Mouse (Mus musculus): ENCODE measurements around the gene Cyp1a2.

Cyp1a2 gene

DNA sequence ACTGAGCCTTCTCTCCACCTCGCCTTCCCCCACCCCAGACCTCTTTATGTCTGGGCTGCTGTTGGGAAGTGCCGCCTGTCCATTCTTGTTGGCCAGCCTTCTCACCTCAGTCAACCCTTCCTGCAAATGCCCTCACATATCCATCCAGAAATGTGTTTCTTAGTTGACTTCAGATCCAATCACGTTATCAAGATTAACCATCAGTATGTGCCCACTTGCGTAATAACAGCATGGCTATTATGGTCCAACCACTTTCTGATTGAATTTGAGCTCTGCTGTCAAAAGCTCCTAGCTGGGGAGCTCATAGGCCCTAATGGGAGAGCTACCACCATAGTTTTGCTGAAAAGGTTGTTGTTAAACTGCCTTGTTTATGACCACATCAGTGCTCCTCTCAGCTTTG is 12.5 kb downstream of the Cyp1a2 start:
- no peak for DNase-seq (ENCODE audit: low spot score)

DNA sequence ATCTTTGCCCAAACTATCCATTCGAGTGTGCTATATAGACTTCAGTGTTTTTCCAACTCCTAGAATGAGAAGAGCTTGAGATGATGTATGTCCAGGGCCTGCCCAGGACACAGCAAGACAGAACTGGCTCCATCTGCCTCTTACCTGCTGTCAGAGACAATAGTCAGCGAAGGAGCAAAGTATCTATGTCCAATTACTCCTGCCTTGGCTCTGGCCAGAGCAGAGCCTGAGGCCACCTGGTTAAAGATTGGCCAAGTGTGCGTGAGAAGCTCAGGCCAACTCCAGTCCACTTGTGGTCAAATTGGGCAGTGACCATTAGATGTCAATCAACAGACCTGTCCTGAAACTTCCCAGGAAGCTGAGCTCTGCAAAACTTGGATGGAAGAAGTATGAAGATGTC is 13.9 kb downstream of the Cyp1a2 start:
- DNase-seq (ENCODE audit: low spot score): no peak

DNA sequence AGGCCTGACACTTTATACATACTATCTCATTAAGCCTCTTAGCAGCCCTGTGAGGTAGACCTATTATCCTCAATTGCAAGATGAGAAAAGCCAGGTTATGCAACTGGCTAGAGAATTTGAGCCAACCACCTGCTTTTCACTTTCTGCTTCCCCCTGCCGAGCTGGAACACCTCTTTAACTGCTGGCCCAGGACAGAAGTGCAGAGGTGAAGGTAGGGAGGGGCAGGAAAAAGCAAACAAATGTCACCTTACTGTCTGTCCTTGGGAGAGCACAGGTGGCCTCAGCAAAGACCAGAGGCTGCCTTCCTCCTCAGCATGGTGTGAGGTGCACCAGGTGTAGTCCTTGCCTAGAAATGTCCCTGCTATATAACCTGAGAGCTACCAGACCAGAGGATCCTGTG is 15.2 kb downstream of the Cyp1a2 start:
- DNase-seq (ENCODE audit: low spot score): no peak

DNA sequence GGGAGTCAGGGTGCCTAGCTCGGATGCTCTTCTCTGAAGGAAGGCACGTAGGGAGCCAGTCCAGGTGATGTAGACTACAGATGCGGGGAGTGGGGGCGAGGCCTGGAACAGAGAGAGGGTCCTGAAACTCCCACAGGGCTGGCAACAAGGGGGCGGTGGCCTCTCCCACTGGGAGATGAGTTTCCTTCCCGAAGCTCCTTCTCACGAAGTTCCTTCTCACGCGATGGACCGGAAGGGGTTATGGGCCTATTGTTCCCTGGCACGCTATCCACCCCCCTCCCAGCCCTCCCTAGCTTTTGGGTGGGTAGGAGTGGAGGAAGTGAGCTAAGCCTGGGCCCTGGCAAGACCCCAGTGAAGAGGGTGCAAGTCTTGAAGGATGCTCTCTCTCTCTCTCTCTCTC is 15.7 kb downstream of the Cyp1a2 start:
- no peak for DNase-seq (ENCODE audit: low spot score)

DNA sequence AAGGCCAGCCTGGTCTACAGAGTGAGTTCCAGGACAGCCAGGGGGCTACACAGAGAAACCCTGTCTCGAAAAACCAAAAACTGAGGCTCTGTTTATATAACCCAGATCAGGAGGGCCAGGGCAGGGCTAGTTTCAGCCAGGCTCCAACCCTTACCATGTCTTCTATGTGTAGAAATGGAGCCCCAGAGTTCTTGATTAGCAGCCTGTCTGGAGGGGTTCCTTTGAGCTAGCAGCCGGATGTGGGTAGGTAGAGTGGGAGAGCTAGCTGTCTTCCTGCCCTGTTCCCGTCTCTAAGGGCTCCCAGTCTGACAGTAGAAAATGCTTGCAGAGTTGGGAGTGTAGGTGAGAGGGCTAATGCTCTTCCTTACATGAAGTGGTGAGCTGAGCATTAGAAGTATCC is 16.4 kb downstream of the Cyp1a2 start:
- no peak for DNase-seq (ENCODE audit: low spot score)

DNA sequence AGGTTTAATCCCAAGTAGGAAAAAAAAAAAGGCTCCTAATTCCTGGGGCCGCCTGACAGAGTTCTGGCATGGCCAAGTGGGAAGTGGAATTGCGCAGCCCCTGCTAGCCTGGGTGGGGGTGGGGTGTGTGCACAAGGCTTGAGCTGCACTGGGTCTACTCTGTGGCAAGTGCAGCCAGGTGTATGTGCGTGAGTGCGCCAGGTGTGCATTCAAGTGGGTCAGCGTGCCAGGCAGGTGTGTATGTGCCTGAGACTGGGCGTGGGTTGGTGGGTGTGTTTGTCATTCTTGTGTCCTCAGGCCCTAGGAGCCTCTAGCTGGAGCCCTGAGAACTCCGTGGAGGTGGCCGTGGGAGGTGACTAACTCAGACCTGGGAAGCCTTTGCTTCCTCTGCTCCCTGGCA is 17.0 kb downstream of the Cyp1a2 start:
- DNase-seq (ENCODE audit: low spot score): no peak

DNA sequence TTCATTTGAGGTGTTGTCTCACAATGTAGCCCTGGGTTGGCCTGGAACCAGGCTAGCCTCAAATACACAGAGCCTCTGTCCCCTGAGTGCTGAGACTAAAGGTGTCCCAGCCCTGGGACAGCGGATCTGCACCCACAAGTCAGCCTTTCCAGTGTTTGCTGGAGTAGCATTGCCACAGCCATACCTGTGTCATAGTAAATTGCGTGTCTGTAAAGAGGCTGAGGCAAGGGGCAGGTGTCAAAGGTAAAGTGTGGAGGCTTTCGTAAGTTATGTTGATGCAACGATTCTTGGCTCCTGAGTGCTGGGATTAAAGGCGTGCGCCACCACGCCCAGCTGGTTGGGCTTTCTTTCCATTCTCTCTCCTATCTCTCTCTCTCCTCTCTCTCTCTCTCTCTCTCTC is 18.9 kb downstream of the Cyp1a2 start:
- DNase-seq (ENCODE audit: low spot score): no peak

DNA sequence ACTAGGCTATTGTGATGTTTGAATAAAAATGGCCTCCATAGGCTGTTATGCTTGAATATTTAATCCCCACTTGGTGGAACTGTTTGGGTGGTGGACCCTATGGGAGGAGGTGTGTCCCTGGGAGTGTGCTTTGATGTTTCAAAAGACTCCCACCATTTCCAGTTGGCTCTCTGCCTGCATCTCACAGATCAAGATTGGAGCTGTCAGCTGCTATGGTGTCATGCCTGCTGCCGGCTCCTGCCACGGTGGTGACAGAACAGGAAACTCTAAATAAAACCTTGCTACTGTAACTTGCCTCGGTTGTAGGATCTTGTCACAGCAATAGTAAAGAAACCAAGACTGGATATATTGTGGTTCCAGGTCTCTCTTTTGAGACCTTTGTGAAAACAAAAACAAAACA is 22.0 kb downstream of the Cyp1a2 start:
- DNase-seq (ENCODE audit: low spot score): no peak

DNA sequence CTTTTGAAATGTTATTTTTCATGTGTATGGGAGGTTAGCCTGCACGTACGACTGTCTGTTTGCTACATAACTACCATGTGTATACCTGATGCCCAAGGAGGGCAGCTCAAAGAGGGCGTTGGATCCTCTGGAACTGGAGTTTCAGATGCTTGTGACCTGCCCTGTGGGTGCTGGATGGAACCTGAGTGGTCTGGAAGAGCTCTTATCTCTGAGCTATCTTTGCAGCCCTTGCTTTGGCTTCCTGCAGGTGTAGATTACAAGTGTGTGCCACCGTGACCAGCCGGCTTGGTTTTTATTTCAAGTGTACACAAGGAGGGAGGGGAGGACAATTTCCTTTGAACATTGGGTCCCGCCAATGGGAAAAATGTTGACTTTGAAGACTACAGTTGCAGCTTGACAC is 23.0 kb downstream of the Cyp1a2 start:
- DNase-seq (ENCODE audit: low spot score): no peak

DNA sequence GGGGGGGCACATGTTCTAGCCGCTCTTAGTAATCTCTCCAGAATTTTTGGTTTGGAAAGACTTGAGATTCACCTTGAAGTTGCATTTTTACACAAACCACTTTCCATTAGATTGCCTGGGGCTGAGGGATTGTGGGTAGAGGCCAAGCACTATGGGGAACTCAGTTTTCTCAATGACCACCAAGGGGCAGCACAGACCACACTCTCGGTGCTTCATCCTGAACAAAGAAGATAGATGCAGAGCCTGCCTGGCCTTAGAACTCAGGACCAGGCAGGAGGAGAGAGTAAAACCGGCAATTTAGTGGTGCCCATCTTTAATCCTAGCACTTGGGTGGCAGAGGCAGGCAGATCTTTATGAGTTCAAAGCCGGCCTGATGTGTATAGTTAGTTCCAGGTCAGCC is 23.7 kb downstream of the Cyp1a2 start:
- DNase-seq (ENCODE audit: low spot score): no peak

DNA sequence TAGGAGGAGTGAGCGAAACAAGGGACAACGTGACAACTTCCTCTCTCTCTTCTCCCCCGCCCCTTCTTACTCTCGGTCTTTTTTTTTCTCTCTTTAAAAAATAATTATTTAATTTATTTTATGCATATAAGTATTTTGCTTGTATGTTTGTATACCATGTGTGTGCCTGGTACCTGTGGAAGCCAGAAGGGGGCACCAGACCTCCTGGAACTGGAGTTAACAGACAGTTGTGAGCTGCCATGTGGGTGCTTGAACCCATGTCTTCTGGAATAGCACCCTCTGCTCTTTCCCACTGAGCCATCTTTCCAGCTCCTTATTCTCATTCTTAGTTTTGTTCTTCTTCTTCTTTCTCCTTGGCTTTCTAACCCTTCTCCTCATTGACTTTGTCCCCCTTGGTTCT is 24.5 kb downstream of the Cyp1a2 start:
- no peak for DNase-seq (ENCODE audit: low spot score)

DNA sequence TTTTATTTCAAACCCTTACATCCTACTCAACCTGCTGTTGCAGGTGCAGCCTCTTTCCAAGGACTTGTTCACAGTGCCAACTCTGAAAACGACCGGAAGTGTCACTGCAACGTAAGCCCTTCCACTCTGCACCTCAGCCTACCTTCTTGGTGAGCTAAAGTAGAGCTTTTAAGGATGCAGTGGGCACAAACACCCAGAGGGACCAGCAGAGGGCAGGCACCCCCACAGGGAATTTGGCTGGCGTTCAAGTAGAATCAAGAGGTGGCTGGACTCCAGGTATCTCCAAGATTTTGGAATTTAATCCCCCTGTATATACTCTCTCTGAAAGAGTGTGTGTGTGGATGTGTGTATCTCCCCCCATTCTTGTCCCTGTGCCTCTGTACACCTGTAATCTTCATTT is 25.7 kb downstream of the Cyp1a2 start:
- DNase-seq (ENCODE audit: low spot score): no peak

DNA sequence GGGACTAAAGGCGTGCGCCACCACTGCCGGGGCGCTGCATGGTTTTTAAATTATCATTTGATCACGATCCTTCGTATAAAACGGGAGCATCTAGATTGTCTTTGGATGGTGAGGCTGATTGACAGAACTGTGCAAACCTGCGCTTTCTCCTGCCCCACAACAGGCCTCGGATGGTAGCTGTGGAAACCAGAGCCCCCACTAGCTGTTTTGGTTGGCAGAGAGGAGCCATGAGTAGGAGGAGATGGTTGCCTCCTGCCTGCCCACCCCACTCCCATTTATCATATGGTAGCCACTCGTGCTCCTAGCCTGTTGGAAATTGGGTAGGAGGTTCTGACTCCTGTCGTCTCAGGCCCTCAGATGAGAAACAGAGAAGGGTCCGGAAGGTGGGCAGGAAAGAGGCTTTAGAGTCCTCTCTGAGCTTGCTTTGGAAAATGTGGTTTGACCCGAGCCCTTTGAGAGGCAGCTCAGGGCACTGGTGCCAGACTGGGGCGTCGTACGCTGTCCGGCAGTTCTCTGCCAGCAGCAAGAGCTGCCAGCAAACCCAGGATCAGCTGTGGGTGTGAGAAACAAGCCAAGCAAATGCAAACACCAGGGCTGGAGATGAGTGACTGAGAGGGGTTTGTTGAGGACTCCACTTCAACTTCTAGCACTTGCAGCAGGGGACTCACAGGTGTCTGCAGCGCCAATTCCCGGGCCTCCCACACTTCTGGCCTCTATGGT is 26.7 kb downstream of the Cyp1a2 start:
- no peak for DNase-seq (ENCODE audit: low spot score)

DNA sequence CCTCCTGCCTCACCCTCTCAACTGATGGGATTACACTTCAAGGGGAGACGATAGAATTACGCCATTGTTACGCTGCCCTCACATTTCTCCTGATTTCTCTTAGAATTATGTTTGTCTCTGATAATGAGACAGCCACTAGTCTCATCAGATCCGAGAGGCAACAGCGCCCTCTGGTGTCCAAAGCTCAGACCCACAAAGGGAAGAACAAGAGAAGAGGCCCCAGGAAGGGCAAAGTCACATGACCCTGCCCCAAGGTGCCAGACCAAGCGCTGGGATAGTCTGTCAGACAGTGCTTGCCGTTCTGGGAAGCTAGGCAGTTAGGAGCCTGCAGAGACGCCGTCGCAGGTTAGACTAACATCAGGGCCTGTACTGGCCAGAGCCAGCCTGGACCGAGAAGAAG is 27.8 kb downstream of the Cyp1a2 start:
- DNase-seq (ENCODE audit: low spot score): peak; percentile 88

DNA sequence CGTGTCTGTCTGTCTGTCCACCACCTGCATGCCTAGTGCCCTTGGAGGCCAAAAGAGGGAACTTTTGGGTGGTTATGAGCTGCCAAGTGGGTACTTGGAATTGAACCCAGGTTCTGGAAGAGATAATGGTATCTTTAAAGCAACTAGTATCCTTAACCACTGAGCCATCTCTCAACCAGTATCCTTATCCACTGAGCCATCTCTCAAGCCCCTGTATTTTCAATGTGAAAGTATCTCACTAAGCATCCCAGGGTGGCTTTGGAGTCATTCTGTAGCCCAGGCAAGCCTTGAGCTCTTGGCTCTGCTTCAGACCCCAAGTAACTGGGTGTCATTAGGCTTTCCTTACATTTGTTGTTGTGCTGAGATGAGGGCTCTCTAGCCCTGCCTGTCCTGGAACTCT is 28.5 kb downstream of the Cyp1a2 start:
- DNase-seq (ENCODE audit: low spot score): no peak

DNA sequence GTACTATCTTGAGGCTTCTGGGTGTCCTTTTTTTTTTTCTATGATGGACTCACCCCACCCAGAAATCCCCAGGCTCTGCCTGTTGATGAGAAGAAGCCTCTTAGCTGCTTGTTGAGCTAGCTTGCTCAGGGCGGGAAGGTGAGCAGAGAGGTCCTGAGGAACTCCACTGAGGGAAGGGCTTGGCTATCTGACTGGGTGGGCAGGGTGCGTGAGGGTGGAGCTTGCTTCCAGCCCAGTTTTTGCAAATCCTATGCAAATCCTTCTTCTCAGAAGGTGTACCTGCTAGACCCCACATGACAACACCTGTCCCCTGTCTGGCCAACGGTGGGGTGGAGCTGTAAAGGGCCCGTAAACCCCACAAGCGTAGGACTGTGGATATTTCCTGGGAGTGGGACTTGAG is 30.2 kb downstream of the Cyp1a2 start, which contains the start of gene Csk:
Gene Csk, minus strand, starts transcription at position 349 of the 400 bp plus-strand sequence.
- no peak for DNase-seq (ENCODE audit: low spot score)

DNA sequence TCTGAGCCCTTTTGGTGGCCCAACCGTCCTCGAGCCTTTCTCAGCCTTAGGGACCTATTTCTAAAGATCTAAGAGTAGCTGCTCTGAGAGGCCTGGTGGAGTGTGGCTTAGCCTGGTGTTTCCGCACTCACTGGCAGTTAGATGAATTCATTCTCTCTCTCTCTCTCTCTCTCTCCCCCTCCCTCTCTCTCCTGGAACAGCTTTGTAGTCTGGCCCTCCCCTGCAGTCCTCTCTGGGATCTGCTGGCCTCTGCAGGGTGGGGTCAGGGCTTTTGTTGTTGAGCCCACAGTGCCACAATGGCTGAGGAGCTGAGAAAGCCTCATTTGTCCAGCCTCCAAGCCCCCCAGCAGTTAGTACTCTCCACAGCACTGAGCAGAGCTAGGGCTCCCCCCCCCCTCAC is 30.6 kb downstream of the Cyp1a2 start:
- DNase-seq (ENCODE audit: low spot score): no peak

DNA sequence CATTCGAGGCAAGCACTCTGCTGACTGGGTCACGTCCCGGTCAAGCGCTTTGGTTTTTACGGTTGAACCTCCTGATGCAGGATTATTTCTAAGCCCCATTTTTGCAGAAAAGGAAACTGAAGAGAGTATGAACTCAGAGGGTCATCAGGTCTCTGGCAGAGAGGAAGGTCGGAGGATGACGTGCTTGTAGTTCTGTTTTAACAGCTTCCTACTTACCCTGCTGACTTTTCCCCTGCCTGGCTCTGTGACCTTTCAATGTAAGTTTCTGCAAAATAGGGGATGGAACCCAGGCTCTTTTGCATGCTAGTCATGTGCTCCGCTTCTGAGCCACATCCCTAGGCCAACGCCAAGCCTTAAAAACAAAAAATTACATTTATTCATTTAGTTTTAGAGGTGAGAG is 31.2 kb downstream of the Cyp1a2 start:
- DNase-seq (ENCODE audit: low spot score): no peak

DNA sequence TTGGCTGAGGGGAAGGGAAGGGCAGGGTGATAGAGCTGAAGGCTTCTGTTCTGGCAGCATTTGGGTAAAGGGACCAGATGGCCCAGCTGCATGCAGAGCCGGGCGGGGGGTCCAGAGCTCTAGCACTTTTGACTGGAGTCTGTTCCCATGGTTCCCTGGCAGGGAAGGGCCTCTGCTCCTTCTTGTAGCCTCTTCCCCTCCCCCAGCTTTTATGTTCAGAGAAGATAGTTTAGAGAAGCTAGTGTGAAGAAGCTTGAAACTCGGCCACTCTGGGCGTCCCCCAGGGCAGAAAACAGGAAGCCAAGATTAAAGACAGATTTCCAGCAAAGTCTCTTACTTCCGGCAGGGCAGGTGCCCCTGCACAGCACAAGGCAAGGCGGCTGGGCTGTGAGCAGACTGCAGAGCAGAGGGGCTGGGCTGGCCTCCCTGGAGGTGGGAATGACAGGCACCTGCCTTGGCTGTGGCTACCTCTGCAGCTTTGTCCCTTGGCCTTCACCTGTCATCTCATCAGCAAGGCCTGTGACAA is 32.7 kb downstream of the Cyp1a2 start:
- no peak for DNase-seq (ENCODE audit: low spot score)

DNA sequence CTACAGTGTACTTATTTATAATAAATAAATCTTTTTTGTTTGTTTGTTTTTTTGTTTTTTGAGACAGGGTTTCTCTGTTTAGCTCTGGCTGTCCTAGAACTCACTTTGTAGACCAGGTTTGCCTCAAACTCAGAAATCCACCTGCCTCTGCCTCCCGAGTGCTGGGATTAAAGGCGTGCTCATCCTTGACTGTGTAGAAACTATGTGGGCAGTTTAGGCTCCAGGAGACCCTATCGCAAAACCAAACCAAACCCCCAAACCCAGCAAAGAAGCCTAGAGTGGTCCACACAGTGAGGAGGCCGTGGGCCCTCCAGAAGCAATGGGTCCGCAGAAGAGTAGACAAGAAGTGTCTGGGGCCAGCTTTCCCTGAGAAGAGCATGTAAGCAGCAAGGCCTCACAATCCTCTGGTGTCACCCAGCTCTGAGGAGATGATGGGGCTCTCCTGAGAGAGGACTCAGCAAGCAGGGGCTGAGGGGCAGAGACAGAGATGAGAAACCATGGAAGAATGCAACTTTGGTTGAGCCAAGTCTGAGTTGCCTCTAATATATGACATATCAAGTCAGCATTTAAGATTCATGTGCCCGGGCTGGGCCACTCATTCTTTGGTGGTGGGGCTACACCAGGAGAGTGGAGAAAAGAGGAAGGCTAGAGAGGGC is 33.2 kb downstream of the Cyp1a2 start:
- no peak for DNase-seq (ENCODE audit: low spot score)

DNA sequence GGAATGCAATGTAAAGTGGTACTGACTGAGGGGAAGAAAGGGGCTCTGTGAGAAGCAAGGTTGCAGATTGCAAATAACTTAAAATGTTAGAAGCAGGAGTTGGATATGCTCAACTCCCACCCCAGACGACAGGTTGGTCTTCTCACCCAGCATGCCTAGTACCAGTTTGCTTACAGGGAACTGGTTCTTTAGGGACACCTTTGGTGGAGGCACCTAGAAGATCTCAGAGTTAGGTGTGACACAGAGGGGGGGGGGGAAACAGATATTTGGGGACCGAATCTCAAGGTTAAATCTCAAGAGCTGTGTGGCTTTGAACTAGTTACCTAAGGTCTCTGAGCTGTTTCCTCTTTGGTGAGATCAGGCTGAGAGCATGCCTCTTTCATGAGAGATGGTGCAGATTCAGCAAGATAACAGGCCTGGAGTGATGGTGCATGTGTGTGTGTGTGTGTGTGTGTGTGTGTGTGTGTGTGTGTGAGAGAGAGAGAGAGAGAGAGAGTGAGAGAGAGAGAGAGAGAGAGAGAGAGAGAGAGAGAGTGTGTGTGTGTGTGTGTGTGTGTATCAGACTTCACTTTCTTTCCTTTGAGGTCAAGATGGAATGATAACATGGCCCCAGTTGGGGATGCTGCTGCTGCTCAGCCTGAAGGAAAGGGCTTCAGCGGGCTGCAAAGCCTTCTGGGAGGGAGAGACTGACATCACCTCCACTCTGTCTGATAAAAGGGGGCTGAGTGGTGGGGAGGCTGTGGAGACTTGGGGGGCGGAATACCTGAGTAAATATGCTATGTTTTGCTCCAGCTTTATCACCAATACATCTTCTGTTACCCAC is 36.0 kb downstream of the Cyp1a2 start:
- no peak for DNase-seq (ENCODE audit: low spot score)

DNA sequence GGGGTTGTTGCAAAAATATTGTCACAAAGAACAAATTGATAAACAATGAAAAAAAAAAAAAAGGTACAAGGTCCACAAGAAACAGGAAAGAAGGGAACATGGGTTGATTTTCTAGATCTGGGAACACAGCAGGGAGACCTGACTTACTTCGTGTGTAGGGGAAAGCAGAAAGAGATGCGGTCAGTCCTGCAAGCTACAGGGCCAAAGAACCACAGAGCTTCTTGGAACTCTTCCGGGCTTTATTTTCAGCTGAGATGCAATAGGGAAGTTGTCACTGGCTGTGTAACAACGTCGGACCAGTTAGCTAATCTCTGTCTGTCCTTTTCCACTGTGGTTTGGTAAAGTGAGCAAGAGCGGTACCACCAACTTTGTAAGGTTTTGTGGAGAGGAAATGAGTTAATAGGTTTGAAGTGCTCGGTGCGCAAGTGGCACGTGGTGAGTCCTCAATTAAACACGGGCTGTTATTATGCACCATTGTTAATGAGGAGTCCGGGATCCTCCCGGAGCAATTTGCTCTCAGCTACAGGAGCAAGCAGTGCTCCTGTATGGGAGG is 36.9 kb downstream of the Cyp1a2 start:
- DNase-seq (ENCODE audit: low spot score): no peak

Measured in spleen, adult 12 weeks (tissue).